Mouse (Mus musculus) heart, postnatal 0 days (tissue): ENCODE data around the gene Irf5. TPM values are rescaled to one million over a fixed set of nuclear protein-coding genes. Genes with fewer than 3 reads are reported as not detected.

Experiments
- ATAC-seq: fragments of 200-750 bp; cut with Nextera tagmentation; 2 replicates; pipeline ENCODE4 v1.8.0; 2017; ENCODE audit warnings: low read depth, moderate number of reproducible peaks, moderate library complexity; ENCODE audit not compliant: insufficient read depth
- DNase-seq: peaks from one replicate; pipeline ENCODE4 v3.0.0-alpha.2; 2016; ENCODE audit warnings: low spot score
- H3K27ac ChIP-seq: fragments of 300-500 bp; sonication (generic); 2 replicates; pipeline ENCODE4 v1.5.1; 2014; ENCODE audit warnings: low read depth, mild to moderate bottlenecking
- H3K27me3 ChIP-seq: fragments of 300-500 bp; sonication (generic); 2 replicates; pipeline ENCODE4 v1.6.1; 2014; ENCODE audit warnings: low read length, mixed read lengths; ENCODE audit not compliant: control insufficient read depth, insufficient read depth
- H3K36me3 ChIP-seq: fragments of 300-500 bp; sonication (generic); replicated peaks from 2 replicates; pipeline ENCODE4 v1.6.1; 2014; ENCODE audit warnings: low read length, mixed read lengths; ENCODE audit not compliant: control insufficient read depth, insufficient read depth
- H3K4me1 ChIP-seq: fragments of 300-500 bp; sonication (generic); 2 replicates; pipeline ENCODE4 v1.6.1; 2014; ENCODE audit warnings: antibody characterized with exemption; ENCODE audit not compliant: control insufficient read depth, insufficient read depth
- H3K4me2 ChIP-seq: fragments of 300-500 bp; sonication (generic); 2 replicates; pipeline ENCODE4 v1.6.1; 2014; ENCODE audit warnings: low read depth, mild to moderate bottlenecking, low read length, moderate library complexity
- H3K4me3 ChIP-seq: fragments of 300-500 bp; sonication (generic); 2 replicates; pipeline ENCODE4 v1.5.1; 2014; ENCODE audit warnings: low read depth, low read length
- H3K9ac ChIP-seq: fragments of 300-500 bp; sonication (generic); replicated peaks from 2 replicates; pipeline ENCODE4 v1.6.1; 2014; ENCODE audit warnings: low read depth, low read length, mixed read lengths
- H3K9me3 ChIP-seq: fragments of 300-500 bp; sonication (generic); replicated peaks from 2 replicates; pipeline ENCODE4 v1.6.1; 2016; ENCODE audit warnings: low read length; ENCODE audit not compliant: control insufficient read depth
- CTCF ChIP-seq: IDR thresholded peaks from 2 replicates; pipeline ENCODE4 v1.5.1; 2016; ENCODE audit warnings: antibody characterized with exemption, control low read depth, low read depth
- EP300 ChIP-seq: IDR thresholded peaks from 2 replicates; pipeline ENCODE4 v1.6.1; 2016; ENCODE audit warnings: antibody characterized with exemption, low read depth
- WGBS: fragments of 180-500 bp; shearing (Covaris S2); extraction: QIAGEN DNeasy Blood & Tissue Kit; methylation state at CpG from one replicate; pipeline ENCODE4 v1.1.7; 2014; 5-methylcytosine and 5-hydroxymethylcytosine counted together
- polyA plus RNA-seq: library from polyadenylated mRNA; unstranded; fragments of >200 nt; fragmentation: Nextera tagmentation; extraction: Ambion mirVana; gene quantifications from 2 replicates; pipeline ENCODE4 v1.2.1, GENCODE M21; 2015
- total RNA-seq: library from RNA; depleted of rRNA; stranded (reverse); fragments of >200 nt; gene quantifications from 2 replicates; pipeline ENCODE4 v1.2.3, GENCODE M21; 2014; ENCODE audit warnings: low replicate concordance

Irf5 gene
- total and polyA plus RNA-seq, 2 experiments from 2014 or later = 2.7 to 3.5 TPM

GRCm38 (mm10) chr6:29506834-29507233 lies 19.6 kb upstream of the Irf5 start:
- Histone ChIP-seq H3K9me3 (no peaks in the 10 kb centered on the region), H3K36me3 (no peaks in the 10 kb centered on the region), H3K4me1 (0 out of 2 replicates have a peak, but pooled peaks cover 18% of the 10 kb centered on the region), H3K27me3 (peaks cover 17% of the 10 kb centered on the region), H3K9ac (peak overlapping the region; percentile 58; the same call in 1 of the 2 replicates), H3K27ac (no peak overlapping the region), H3K4me2 (peak overlapping the region; percentile 80), H3K4me3 (peak overlapping the region; percentile 55)
- no peak for TF ChIP-seq CTCF
- WGBS = 25% methylated on average over 8 of the region's 8 CpGs
- ATAC-seq (no peak), DNase-seq (no peak)

DNA sequence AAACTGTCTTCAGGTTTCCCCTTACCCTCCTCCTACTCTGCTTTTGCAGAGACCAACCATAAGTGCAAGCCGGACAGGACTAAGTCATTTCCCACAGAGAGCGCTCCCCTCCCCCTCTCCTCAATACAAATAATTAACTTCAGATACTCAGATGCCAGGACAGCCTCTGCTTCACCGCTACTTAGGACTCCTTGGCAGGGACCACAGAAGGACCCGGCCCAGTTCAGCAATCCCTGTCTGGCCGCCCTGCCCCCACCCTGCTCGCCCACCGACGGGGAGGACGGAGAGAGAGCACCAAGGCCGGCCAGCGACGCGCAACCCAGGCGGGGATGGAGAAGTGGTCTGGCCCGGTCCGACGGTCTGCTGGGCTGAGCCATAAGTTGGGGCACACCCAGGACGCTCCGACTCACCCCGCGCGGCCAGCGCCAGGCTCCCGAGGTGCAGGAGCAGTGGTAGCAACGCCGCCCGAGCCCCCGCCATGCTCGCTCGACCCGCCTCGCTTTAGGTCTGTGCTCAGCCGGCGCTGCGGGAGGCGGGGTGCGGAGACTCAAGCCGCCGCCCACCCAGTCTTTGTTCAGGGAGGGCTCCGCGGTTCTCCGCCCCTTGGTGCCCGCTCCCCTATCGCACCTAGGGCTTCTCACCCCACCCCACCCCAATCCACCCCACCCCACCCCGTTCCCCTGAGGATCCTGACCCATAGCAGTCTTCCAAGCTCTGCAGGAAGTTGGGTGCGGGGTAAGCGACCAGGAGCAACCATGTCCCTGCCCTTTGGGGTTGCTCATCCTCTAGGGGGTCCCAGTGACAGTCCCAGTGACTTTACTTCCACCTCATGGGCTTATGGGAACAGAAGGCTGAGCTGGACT lies 18.7 kb upstream of the Irf5 start, which contains the start of gene Kcp:
Kcp (minus strand) TSS at position 506 of the 863 bp plus-strand sequence.
- no peaks in the 10 kb centered on the region for H3K9me3 ChIP-seq
- WGBS = 3% methylated on average over 37 of the region's 47 CpGs
- H3K27me3 ChIP-seq = peaks cover 17% of the 10 kb centered on the region
- H3K36me3 ChIP-seq = no peaks in the 10 kb centered on the region
- peak within 1 kb of the TSS; percentile 58 for H3K9ac ChIP-seq
- peaks cover 18% of the 10 kb centered on the region; the same call in 1 of the 2 replicates for H3K4me1 ChIP-seq
- no peak for TF ChIP-seq EP300
- no peak for TF ChIP-seq CTCF
- H3K27ac ChIP-seq = no peak within 1 kb of the TSS
- DNase-seq (no peak), ATAC-seq (peak; percentile 42)
- H3K4me3 ChIP-seq = peak within 1 kb of the TSS; percentile 55
- H3K4me2 ChIP-seq = peak within 1 kb of the TSS; percentile 80

GRCm38 (mm10) chr6:29509086-29509485 lies 17.3 kb upstream of the Irf5 start:
- Histone ChIP-seq H3K4me3 (no peak overlapping the region), H3K27ac (no peak overlapping the region), H3K4me2 (no peak overlapping the region), H3K9ac (no peak overlapping the region), H3K4me1 (peaks cover 27% of the 10 kb centered on the region), H3K36me3 (no peaks in the 10 kb centered on the region), H3K27me3 (peaks cover 17% of the 10 kb centered on the region; the same call in 1 of the 2 replicates), H3K9me3 (no peaks in the 10 kb centered on the region)
- no peak for DNase-seq
- WGBS = 51% methylated on average over 2 of the region's 2 CpGs
- ATAC-seq = peak; percentile 40
- TF ChIP-seq EP300 = no peak
- no peak for TF ChIP-seq CTCF

DNA sequence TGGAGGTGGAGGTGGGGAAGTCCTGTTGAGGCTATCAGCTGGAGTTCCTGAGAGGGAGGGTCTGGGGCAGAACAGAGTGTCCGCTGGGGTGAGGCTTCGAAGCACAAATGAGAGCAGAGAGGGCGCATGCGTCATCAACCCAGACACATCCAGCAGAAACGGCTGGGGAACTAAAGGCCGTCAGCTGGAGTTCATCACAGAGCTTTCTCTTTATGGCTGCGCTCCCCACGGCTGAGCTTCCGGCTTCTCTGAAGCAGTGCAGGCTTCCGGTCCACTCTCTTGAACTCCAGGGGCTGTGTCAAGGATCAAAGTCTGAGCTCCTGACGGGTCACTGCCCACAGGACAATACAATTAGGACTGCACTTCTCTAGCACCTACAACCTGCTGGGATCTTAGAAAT lies 13.1 kb upstream of the Irf5 start:
- peak overlapping the region; percentile 35; the same call in 1 of the 2 replicates for H3K27ac ChIP-seq
- WGBS = 3% methylated on average over 11 of the region's 11 CpGs
- H3K4me2 ChIP-seq = peak overlapping the region; percentile 38
- H3K9me3 ChIP-seq = no peaks in the 10 kb centered on the region
- H3K27me3 ChIP-seq = peaks cover 4% of the 10 kb centered on the region; the same call in 1 of the 2 replicates
- no peak overlapping the region; the same call in 1 of the 2 replicates for H3K9ac ChIP-seq
- peak; percentile 59 for ATAC-seq
- peak; percentile 72 for DNase-seq
- H3K4me3 ChIP-seq = peak overlapping the region; percentile 20
- no peak for TF ChIP-seq EP300
- TF ChIP-seq CTCF = no peak
- peaks cover 15% of the 10 kb centered on the region for H3K4me1 ChIP-seq
- no peaks in the 10 kb centered on the region for H3K36me3 ChIP-seq

DNA sequence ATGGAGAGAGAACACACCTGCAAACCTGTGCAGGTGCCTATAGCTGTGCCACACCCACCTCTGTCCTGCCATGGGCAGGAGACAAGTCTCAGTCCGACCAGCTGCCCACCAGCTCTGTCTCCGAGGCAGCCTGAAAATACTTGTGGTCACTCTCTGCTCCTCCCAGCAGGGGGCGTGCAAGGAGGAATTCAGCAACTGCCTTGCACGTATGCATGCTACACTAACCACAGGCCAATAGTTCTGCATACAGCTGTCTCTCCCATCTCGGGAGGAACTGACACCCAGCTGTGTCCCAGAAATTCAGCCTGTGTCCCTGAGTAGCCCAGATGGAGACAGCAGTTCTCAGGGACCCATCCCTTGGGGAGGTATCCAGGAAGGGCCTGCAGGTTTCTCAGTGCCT lies 9.3 kb upstream of the Irf5 start:
- Histone ChIP-seq H3K9ac (no peak overlapping the region), H3K4me2 (no peak overlapping the region), H3K27me3 (peaks cover 4% of the 10 kb centered on the region; the same call in 1 of the 2 replicates), H3K36me3 (no peaks in the 10 kb centered on the region), H3K4me1 (peaks cover 9% of the 10 kb centered on the region), H3K9me3 (no peaks in the 10 kb centered on the region), H3K27ac (no peak overlapping the region), H3K4me3 (no peak overlapping the region)
- 6% methylated on average over 5 of the region's 5 CpGs for WGBS
- peak; percentile 43 for ATAC-seq
- peak; percentile 80 for TF ChIP-seq CTCF
- no peak for TF ChIP-seq EP300
- peak; percentile 57 for DNase-seq
